Mouse (Mus musculus): ENCODE results near the gene Otx2. TPM values are rescaled to one million over a fixed set of nuclear protein-coding genes. Genes with fewer than 3 reads are reported as not detected.

The Otx2 gene
- polyA plus RNA-seq, 1 experiment from 2014 or later: not detected

- Histone ChIP-seq H3K4me3 (ENCODE audit: low read depth, low read length) (no peak overlapping the region), H3K36me3 (ENCODE audit: control insufficient read depth, insufficient read depth) (no peaks in the 10 kb centered on the region), H3K27ac (ENCODE audit: low read depth, low read length) (no peak overlapping the region), H3K9ac (ENCODE audit: low read depth, low read length) (no peak overlapping the region), H3K4me2 (replicated peaks; ENCODE audit: low read depth) (no peak overlapping the region), H3K4me1 (replicated peaks; ENCODE audit: control insufficient read depth, insufficient read depth, low read length) (no peaks in the 10 kb centered on the region), H3K9me3 (ENCODE audit: control insufficient read depth) (no peaks in the 10 kb centered on the region), H3K27me3 (replicated peaks; ENCODE audit: control insufficient read depth, insufficient read depth, low read length) (peaks cover 98% of the 10 kb centered on the region)
- no peak for TF ChIP-seq CTCF (IDR thresholded peaks at IDR 0.05; ENCODE audit: low read depth)
- no peak for ATAC-seq
- 2% methylated on average over 18 of the region's 18 CpGs for WGBS
Measured at GRCm38 (mm10) chr14:48669541-48670257, 3.9 kb downstream of the Otx2 start.

- Histone ChIP-seq H3K27me3 (replicated peaks; ENCODE audit: control insufficient read depth, insufficient read depth, low read length) (peaks cover 96% of the 10 kb centered on the region), H3K36me3 (ENCODE audit: control insufficient read depth, insufficient read depth) (no peaks in the 10 kb centered on the region), H3K9ac (ENCODE audit: low read depth, low read length) (no peak overlapping the region), H3K4me2 (replicated peaks; ENCODE audit: low read depth) (no peak overlapping the region), H3K27ac (ENCODE audit: low read depth, low read length) (no peak overlapping the region), H3K4me3 (ENCODE audit: low read depth, low read length) (0 out of 2 replicates have a peak overlapping the region, but pooled peaks have one; percentile 2), H3K4me1 (replicated peaks; ENCODE audit: control insufficient read depth, insufficient read depth, low read length) (no peaks in the 10 kb centered on the region), H3K9me3 (ENCODE audit: control insufficient read depth) (no peaks in the 10 kb centered on the region)
- ATAC-seq: 0 out of 2 replicates have a peak, but pooled peaks have one; percentile 28
- TF ChIP-seq CTCF (IDR thresholded peaks at IDR 0.05; ENCODE audit: low read depth): no peak
- WGBS: 1% methylated on average over 29 of the region's 29 CpGs
Measured at GRCm38 (mm10) chr14:48668761-48669303, 4.8 kb downstream of the Otx2 start.

- ATAC-seq: no peak
- H3K27ac ChIP-seq (ENCODE audit: low read depth, low read length): no peak overlapping the region
- no peak for TF ChIP-seq CTCF (IDR thresholded peaks at IDR 0.05; ENCODE audit: low read depth)
- no peaks in the 10 kb centered on the region for H3K36me3 ChIP-seq (ENCODE audit: control insufficient read depth, insufficient read depth)
- H3K9ac ChIP-seq (ENCODE audit: low read depth, low read length): no peak overlapping the region
- H3K4me2 ChIP-seq (replicated peaks; ENCODE audit: low read depth): no peak overlapping the region
- no peak overlapping the region for H3K4me3 ChIP-seq (ENCODE audit: low read depth, low read length)
- no peaks in the 10 kb centered on the region for H3K4me1 ChIP-seq (replicated peaks; ENCODE audit: control insufficient read depth, insufficient read depth, low read length)
- WGBS: 5% methylated on average over 11 of the region's 11 CpGs
- peaks cover 94% of the 10 kb centered on the region for H3K27me3 ChIP-seq (replicated peaks; ENCODE audit: control insufficient read depth, insufficient read depth, low read length)
- H3K9me3 ChIP-seq (ENCODE audit: control insufficient read depth): no peaks in the 10 kb centered on the region
Measured at GRCm38 (mm10) chr14:48668051-48668481, 5.6 kb downstream of the Otx2 start.

- no peak for ATAC-seq
- H3K27me3 ChIP-seq (replicated peaks; ENCODE audit: control insufficient read depth, insufficient read depth, low read length): peaks cover 94% of the 10 kb centered on the region
- no peak overlapping the region for H3K9ac ChIP-seq (ENCODE audit: low read depth, low read length)
- H3K4me1 ChIP-seq (replicated peaks; ENCODE audit: control insufficient read depth, insufficient read depth, low read length): no peaks in the 10 kb centered on the region
- H3K9me3 ChIP-seq (ENCODE audit: control insufficient read depth): no peaks in the 10 kb centered on the region
- no peak for TF ChIP-seq CTCF (IDR thresholded peaks at IDR 0.05; ENCODE audit: low read depth)
- 5% methylated on average over 12 of the region's 12 CpGs for WGBS
- no peak overlapping the region for H3K4me3 ChIP-seq (ENCODE audit: low read depth, low read length)
- no peak overlapping the region for H3K4me2 ChIP-seq (replicated peaks; ENCODE audit: low read depth)
- no peak overlapping the region for H3K27ac ChIP-seq (ENCODE audit: low read depth, low read length)
- H3K36me3 ChIP-seq (ENCODE audit: control insufficient read depth, insufficient read depth): no peaks in the 10 kb centered on the region
Measured at GRCm38 (mm10) chr14:48667396-48667795, 6.2 kb downstream of the Otx2 start.

GRCm38 (mm10) chr14:48666771-48667170 is 6.8 kb downstream of the Otx2 start:
- Histone ChIP-seq H3K4me3 (ENCODE audit: low read depth, low read length) (no peak overlapping the region), H3K27ac (ENCODE audit: low read depth, low read length) (no peak overlapping the region)
- ATAC-seq: no peak

GRCm38 (mm10) chr14:48665816-48666661 is 7.6 kb downstream of the Otx2 start:
- ATAC-seq: peak; percentile 19; the same call in 1 of the 2 replicates
- no peaks in the 10 kb centered on the region for H3K9me3 ChIP-seq (ENCODE audit: control insufficient read depth)
- H3K4me3 ChIP-seq (ENCODE audit: low read depth, low read length): no peak overlapping the region
- H3K4me2 ChIP-seq (replicated peaks; ENCODE audit: low read depth): no peak overlapping the region
- 1% methylated on average over 52 of the region's 52 CpGs for WGBS
- no peaks in the 10 kb centered on the region for H3K36me3 ChIP-seq (ENCODE audit: control insufficient read depth, insufficient read depth)
- H3K9ac ChIP-seq (ENCODE audit: low read depth, low read length): no peak overlapping the region
- peaks cover 94% of the 10 kb centered on the region for H3K27me3 ChIP-seq (replicated peaks; ENCODE audit: control insufficient read depth, insufficient read depth, low read length)
- no peaks in the 10 kb centered on the region for H3K4me1 ChIP-seq (replicated peaks; ENCODE audit: control insufficient read depth, insufficient read depth, low read length)
- no peak overlapping the region for H3K27ac ChIP-seq (ENCODE audit: low read depth, low read length)
- no peak for TF ChIP-seq CTCF (IDR thresholded peaks at IDR 0.05; ENCODE audit: low read depth)

More at GRCm38 (mm10) chr14:48666771-48667170, 6.8 kb downstream of the Otx2 start:
- TF ChIP-seq CTCF (IDR thresholded peaks at IDR 0.05; ENCODE audit: low read depth): no peak
- H3K4me1 ChIP-seq (replicated peaks; ENCODE audit: control insufficient read depth, insufficient read depth, low read length): no peaks in the 10 kb centered on the region
- H3K9ac ChIP-seq (ENCODE audit: low read depth, low read length): no peak overlapping the region
- no peaks in the 10 kb centered on the region for H3K36me3 ChIP-seq (ENCODE audit: control insufficient read depth, insufficient read depth)
- H3K27me3 ChIP-seq (replicated peaks; ENCODE audit: control insufficient read depth, insufficient read depth, low read length): peaks cover 94% of the 10 kb centered on the region
- H3K9me3 ChIP-seq (ENCODE audit: control insufficient read depth): no peaks in the 10 kb centered on the region
- H3K4me2 ChIP-seq (replicated peaks; ENCODE audit: low read depth): no peak overlapping the region
- WGBS: 2% methylated on average over 19 of the region's 19 CpGs
